Mouse (Mus musculus): ENCODE measurements around the gene Olfr847. TPM values are rescaled to one million over a fixed set of nuclear protein-coding genes. Genes with fewer than 3 reads are reported as not detected.

The Olfr847 gene
- not detected for total RNA-seq (2023)

GRCm38 (mm10) chr9:19378569-19378968 is at the start of gene Olfr847:
TSS of gene Olfr847 (minus strand) at chr9:19378669.

GRCm38 (mm10) chr9:19363905-19364304 is 14.6 kb downstream of the Olfr847 start, which contains the start of gene Olfr846:
TSS of gene Olfr846 (minus strand) at chr9:19364005.

GRCm38 (mm10) chr9:19336157-19336556 is 42.3 kb downstream of the Olfr847 start, which contains the start of gene Olfr845:
TSS of gene Olfr845 (plus strand) at chr9:19336457.

Other genes starting within 250 kb of the Olfr847 start
- not detected for gene Olfr837, start 242.4 kb downstream of the Olfr847 start, total RNA-seq (2023)
- 0.09 TPM for gene Olfr839-ps1, start 201.4 kb downstream of the Olfr847 start, total RNA-seq (2023)
- gene Olfr843, start 126.7 kb downstream of the Olfr847 start, total RNA-seq (2023) = not detected
- not detected for gene Olfr844, start 62.3 kb downstream of the Olfr847 start, total RNA-seq (2023)
- gene Olfr845, start 42.2 kb downstream of the Olfr847 start, total RNA-seq (2023) = not detected
- gene Olfr846, start 14.7 kb downstream of the Olfr847 start, total RNA-seq (2023) = not detected
- gene Olfr849, start 61.6 kb upstream of the Olfr847 start, total RNA-seq (2023) = not detected
- gene Olfr850, start 99.6 kb upstream of the Olfr847 start, total RNA-seq (2023) = not detected
- not detected for gene Olfr851, start 114.6 kb upstream of the Olfr847 start, total RNA-seq (2023)
- gene Olfr853, start 162.4 kb upstream of the Olfr847 start, total RNA-seq (2023) = not detected
- not detected for gene Olfr854, start 188.7 kb upstream of the Olfr847 start, total RNA-seq (2023)
- not detected for gene Olfr855, start 203.9 kb upstream of the Olfr847 start, total RNA-seq (2023)
- gene Zfp317, start 243.4 kb upstream of the Olfr847 start, total RNA-seq (2023) = 35.3 TPM

Measured in CD4-positive naive resting alpha-beta T cell, adult 76 days (primary cell).